Mouse (Mus musculus) heart, adult 2 months (tissue): ENCODE measurements around the gene Actl11. TPM values are rescaled to one million over a fixed set of nuclear protein-coding genes. Genes with fewer than 3 reads are reported as not detected.

Experiments
- DNase-seq, 2 experiments: peaks; one replicate each; pipeline ENCODE4 v3.0.0; 2021
- H3K27ac ChIP-seq: fragments of 200-600 bp; 2 replicates; pipeline ENCODE4 v1.8.1; 2022
- H3K27me3 ChIP-seq: fragments of 200-500 bp; 2 replicates; pipeline ENCODE4 v1.6.1; 2012; ENCODE audit warnings: mild to moderate bottlenecking, low read length, inconsistent platforms, mixed read lengths; ENCODE audit not compliant: control insufficient read depth, insufficient read depth
- H3K36me3 ChIP-seq: fragments of 200-500 bp; 2 replicates; pipeline ENCODE4 v1.6.1; 2012; ENCODE audit warnings: low read length, inconsistent platforms; ENCODE audit not compliant: control insufficient read depth, insufficient read depth
- H3K4me1 ChIP-seq: fragments of 200-500 bp; 2 replicates; pipeline ENCODE4 v1.6.1; 2011; ENCODE audit warnings: low read length; ENCODE audit not compliant: control insufficient read depth, insufficient read depth
- H3K4me3 ChIP-seq: fragments of 200-600 bp; 2 replicates; pipeline ENCODE4 v1.8.1; 2022
- H3K79me2 ChIP-seq: fragments of 200-500 bp; replicated peaks from 2 replicates; pipeline ENCODE4 v1.6.1; 2012; ENCODE audit warnings: mild to moderate bottlenecking, inconsistent platforms, low read length, moderate library complexity, mixed read lengths; ENCODE audit not compliant: control insufficient read depth, insufficient read depth
- H3K9ac ChIP-seq: fragments of 200-500 bp; 2 replicates; pipeline ENCODE4 v1.6.1; 2012; ENCODE audit warnings: low read depth, mild to moderate bottlenecking, control low read depth, inconsistent platforms, low read length, mixed read lengths
- CTCF ChIP-seq: fragments of 200-600 bp; IDR thresholded peaks from 2 replicates; pipeline ENCODE4 v1.8.1; 2022; ENCODE audit warnings: antibody characterized with exemption, mild to moderate bottlenecking, moderate library complexity
- EP300 ChIP-seq: fragments of 200-500 bp; IDR thresholded peaks from 2 replicates; pipeline ENCODE4 v1.6.1; 2011; ENCODE audit warnings: low read depth, low read length, control low read depth; ENCODE audit not compliant: insufficient read depth
- POLR2A ChIP-seq: fragments of 200-500 bp; IDR thresholded peaks from 2 replicates; pipeline ENCODE4 v1.6.1; 2011; ENCODE audit warnings: mild to moderate bottlenecking, low read depth, low read length, control low read depth; ENCODE audit not compliant: insufficient read depth
- WGBS: fragments of 180-500 bp; shearing (Covaris S2); methylation state at CpG from one replicate; pipeline ENCODE4 v1.1.7; 2018; 5-methylcytosine and 5-hydroxymethylcytosine counted together
- intact Hi-C: fragments of 180-260 bp; cut with DNase I; formaldehyde crosslinking; loops from one replicate; pipeline ENCODE4 v1.15.1; 2025
- polyA plus RNA-seq: library from polyadenylated mRNA; depleted of rRNA; stranded (reverse); fragments of >200 nt; gene quantifications from 2 replicates; pipeline ENCODE4 v1.2.3, GENCODE M21; 2012
- total RNA-seq, 2 experiments: library from RNA; stranded (reverse); gene quantifications; 2 replicates each; pipeline ENCODE4 v1.2.3; 2021

Actl11 gene
- total and polyA plus RNA-seq, 3 experiments: 0.14 TPM; not detected in 2

GRCm38 (mm10) chr9:107926920-107927420 is 1.3 kb upstream of the Actl11 start:
- Histone ChIP-seq H3K36me3 (no peaks in the 10 kb centered on the region), H3K27ac (no peak overlapping the region), H3K79me2 (no peaks in the 10 kb centered on the region), H3K9ac (no peak overlapping the region), H3K27me3 (no peaks in the 10 kb centered on the region), H3K4me3 (no peak overlapping the region), H3K4me1 (peaks cover 4% of the 10 kb centered on the region)
- TF ChIP-seq POLR2A (no peak), CTCF (no peak), EP300 (no peak)
- peak in 1 of 2 experiments; percentile 37 for DNase-seq
- intact Hi-C loops: no loop called here
- 26% methylated on average over 9 of the region's 9 CpGs for WGBS

GRCm38 (mm10) chr9:107927749-107928148 is 520 bp upstream of the Actl11 start:
- H3K36me3 ChIP-seq: no peaks in the 10 kb centered on the region
- DNase-seq: no peak
- H3K79me2 ChIP-seq: no peaks in the 10 kb centered on the region
- no peak overlapping the region for H3K9ac ChIP-seq
- TF ChIP-seq CTCF (no peak), EP300 (no peak)
- 78% methylated on average over 5 of the region's 5 CpGs for WGBS
- no peaks in the 10 kb centered on the region for H3K27me3 ChIP-seq
- intact Hi-C loops: no loop called here
- H3K27ac ChIP-seq: no peak overlapping the region
- peaks cover 4% of the 10 kb centered on the region for H3K4me1 ChIP-seq
- no peak overlapping the region for H3K4me3 ChIP-seq

- Histone ChIP-seq H3K27ac (no peak overlapping the region), H3K79me2 (no peaks in the 10 kb centered on the region), H3K36me3 (no peaks in the 10 kb centered on the region), H3K27me3 (peaks cover 6% of the 10 kb centered on the region), H3K4me1 (no peaks in the 10 kb centered on the region), H3K4me3 (no peak overlapping the region), H3K9ac (no peak overlapping the region)
- 70% methylated on average over 4 of the region's 4 CpGs for WGBS
- intact Hi-C loops: no loop called here
- DNase-seq: no peak
- no peak for TF ChIP-seq CTCF
- TF ChIP-seq POLR2A: no peak
- TF ChIP-seq EP300: no peak
Observed at GRCm38 (mm10) chr9:107932221-107932620, 4.0 kb downstream of the Actl11 start.

GRCm38 (mm10) chr9:107934146-107934545 is 5.9 kb downstream of the Actl11 start:
- H3K9ac ChIP-seq: no peak overlapping the region
- no peak for DNase-seq
- no peak overlapping the region for H3K27ac ChIP-seq
- H3K79me2 ChIP-seq: no peaks in the 10 kb centered on the region
- intact Hi-C loops: no loop called here
- H3K36me3 ChIP-seq: no peaks in the 10 kb centered on the region
- H3K4me3 ChIP-seq: no peak overlapping the region
- H3K4me1 ChIP-seq: no peaks in the 10 kb centered on the region
- TF ChIP-seq POLR2A (no peak), CTCF (no peak), EP300 (no peak)
- H3K27me3 ChIP-seq: peaks cover 6% of the 10 kb centered on the region
- WGBS: 80% methylated on average over 11 of the region's 11 CpGs

- TF ChIP-seq EP300 (no peak), CTCF (no peak), POLR2A (no peak)
- WGBS: 40% methylated on average over 3 of the region's 3 CpGs
- intact Hi-C loops: no loop called here
Observed at GRCm38 (mm10) chr9:107935374-107935773, 7.1 kb downstream of the Actl11 start, which contains the start of gene Camkv. TSS of gene Camkv (plus strand) at chr9:107935674.

GRCm38 (mm10) chr9:107935790-107936214 is 7.5 kb downstream of the Actl11 start:
- Histone ChIP-seq H3K27me3 (peaks cover 6% of the 10 kb centered on the region), H3K36me3 (no peaks in the 10 kb centered on the region), H3K9ac (no peak overlapping the region), H3K4me3 (peak overlapping the region; percentile 18; the same call in 1 of the 2 replicates), H3K27ac (no peak overlapping the region), H3K4me1 (no peaks in the 10 kb centered on the region), H3K79me2 (no peaks in the 10 kb centered on the region)
- intact Hi-C loops: no loop called here
- no peak for DNase-seq
- WGBS: 1% methylated on average over 41 of the region's 41 CpGs
- TF ChIP-seq CTCF: no peak
- TF ChIP-seq POLR2A: no peak
- TF ChIP-seq EP300: no peak

More at GRCm38 (mm10) chr9:107935374-107935773, 7.1 kb downstream of the Actl11 start, which contains the start of gene Camkv:
- no peaks in the 10 kb centered on the region for H3K4me1 ChIP-seq
- peaks cover 6% of the 10 kb centered on the region for H3K27me3 ChIP-seq
- H3K36me3 ChIP-seq: no peaks in the 10 kb centered on the region
- no peak within 1 kb of the TSS for H3K9ac ChIP-seq
- H3K4me3 ChIP-seq: peak within 1 kb of the TSS; percentile 18; the same call in 1 of the 2 replicates
- H3K27ac ChIP-seq: no peak within 1 kb of the TSS
- H3K79me2 ChIP-seq: no peaks in the 10 kb centered on the region
- no peak for DNase-seq
